ENCODE assay signal across 9 mouse cellular contexts in the genomic region with DNA sequence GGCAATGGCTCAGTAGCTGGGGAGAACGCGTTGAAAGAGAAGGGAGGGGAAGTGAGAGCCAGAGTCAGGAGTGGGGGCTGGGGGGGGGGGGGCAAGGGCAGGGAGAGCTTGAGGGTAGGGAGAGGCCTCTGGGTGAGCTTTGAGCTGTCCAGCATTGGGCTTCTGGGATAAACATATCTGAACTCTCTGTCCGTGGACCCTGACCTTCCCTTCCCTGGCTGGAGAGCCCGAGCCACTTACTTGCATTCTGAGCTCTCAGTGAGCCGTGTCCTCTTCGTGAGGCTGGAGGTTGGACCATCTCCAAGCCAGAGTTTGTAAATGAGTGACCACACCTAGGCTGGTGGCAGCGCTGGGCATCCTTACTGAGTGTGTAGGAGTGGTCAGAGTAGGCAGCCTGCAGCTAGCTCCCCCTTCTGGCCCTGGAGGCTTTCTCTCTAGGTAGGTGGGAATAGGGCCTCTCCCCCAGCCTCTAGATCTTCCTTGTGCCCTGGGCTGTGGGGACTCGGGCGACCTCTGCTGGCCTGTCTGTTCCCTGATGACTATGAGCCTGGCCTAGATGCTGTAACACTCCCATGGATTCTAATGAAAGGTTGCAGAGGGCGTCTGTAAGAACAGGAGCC. TPM values are rescaled to one million over a fixed set of nuclear protein-coding genes. Genes with fewer than 3 reads are reported as not detected.
DNase-seq lines count a peak whose midpoint lies in the region; ATAC-seq and TF ChIP-seq lines count a peak whose summit lies in the region.
"Had no signal": no experiment of that assay in that cellular context is flagged by ENCODE, and none has a peak within 500 bp of the region (broad histone marks: within the 10 kb centered on the region; RNA-seq: fewer than 3 reads in every experiment).

No protein-coding gene starts in this region.

- WGBS in liver, postnatal 0 days (ENCODE audit: insufficient replicate concordance), result 22% methylated on average over 10 of the region's 10 CpGs

- no peaks in the 10 kb centered on the region for H3K27me3 ChIP-seq in liver, postnatal 0 days (ENCODE audit: insufficient read depth, low read length)

- no peaks in the 10 kb centered on the region for H3K36me3 ChIP-seq in ES-E14 (ENCODE audit: control insufficient read depth, insufficient read depth, low read length, poor library complexity, severe bottlenecking)
- H3K36me3 ChIP-seq in liver, postnatal 0 days (replicated peaks; ENCODE audit: insufficient read depth, low read length), result no peaks in the 10 kb centered on the region

- TF ChIP-seq CTCF in liver, postnatal 0 days (IDR thresholded peaks at IDR 0.05; ENCODE audit: low read depth), result peak; percentile 90

- no peak overlapping the region for H3K9ac ChIP-seq in ES-E14 (ENCODE audit: insufficient read depth, low read depth, low read length, poor library complexity, severe bottlenecking)
- H3K9ac ChIP-seq in liver, postnatal 0 days (replicated peaks), result no peak overlapping the region

- no peaks in the 10 kb centered on the region for H3K9me3 ChIP-seq in ES-E14 (ENCODE audit: control insufficient read depth, insufficient read depth, low read depth, low read length)
- H3K9me3 ChIP-seq in liver, postnatal 0 days (ENCODE audit: low read length), result no peaks in the 10 kb centered on the region

- H3K4me1 ChIP-seq in ES-E14 (ENCODE audit: control insufficient read depth in 2 of 2, insufficient read depth in 2 of 2, low read length in 2 of 2, poor library complexity in 1 of 2), result peaks cover 0 to 2% of the 10 kb centered on the region in 2 experiments; a peak in 1 of 4 replicates
- H3K4me1 ChIP-seq in liver, postnatal 0 days (ENCODE audit: insufficient read depth), result peaks cover 14% of the 10 kb centered on the region

- in situ Hi-C loops in ES-E14 (cut with MboI; ENCODE audit: low sequenced_read_pairs in 2 of 2, unreplicated experiment in 2 of 2), result loop anchor here in 1 of 2 experiments (10.0 kb wide), 1 partner anchor 178 kb away; no protein-coding TSS in a partner anchor

- no peak for TF ChIP-seq EP300 in liver, postnatal 0 days (IDR thresholded peaks at IDR 0.05; ENCODE audit: low read depth)

- peak overlapping the region; percentile 18 for H3K4me2 ChIP-seq in liver, postnatal 0 days (ENCODE audit: low read depth, low read length)

- H3K4me3 ChIP-seq in ES-E14 (ENCODE audit: insufficient read depth in 1 of 2, low read depth in 1 of 2, low read length in 2 of 2, poor library complexity in 1 of 2, severe bottlenecking in 1 of 2), result no peak overlapping the region
- no peak overlapping the region for H3K4me3 ChIP-seq in liver, postnatal 0 days (ENCODE audit: low read depth, low read length)
- H3K4me3 ChIP-seq: myocyte had no signal

- intact Hi-C loops in heart, postnatal 10 days (cut with DNase I), result loop anchor here (1.0 to 5.0 kb wide), 3 partner anchors 46 to 265 kb away; no protein-coding TSS in a partner anchor

- DNase-seq in ES-E14 (ENCODE audit: low read depth, low spot score), result peak; percentile 64
- DNase-seq in brain, adult 2 months (ENCODE audit: low read depth, low spot score), result peak; percentile 49
- peak; percentile 61 to 72 for DNase-seq in heart, postnatal 10 days
- DNase-seq in kidney, postnatal 36 days, result peak; percentile 93 to 98
- peak; percentile 84 for DNase-seq in liver, postnatal 0 days
- peak; percentile 85 to 89 for DNase-seq in thymus, postnatal 10 days (ENCODE audit: low spot score in 2 of 2)

- 0 out of 2 replicates have a peak, but pooled peaks have one; percentile 23 for ATAC-seq in erythroid progenitor cell, adult 5-6 weeks (replicated peaks; ENCODE audit: low FRiP score, poor library complexity, severe bottlenecking)
- ATAC-seq in liver, postnatal 0 days, result peak; percentile 97
- peak; percentile 36; the same call in 1 of the 2 replicates for ATAC-seq in neutrophil, adult 5-6 weeks (ENCODE audit: extremely low read depth, insufficient number of reproducible peaks, low FRiP score, poor library complexity, severe bottlenecking)

- H3K27ac ChIP-seq in ES-E14 (ENCODE audit: insufficient read depth, low read depth, low read length, poor library complexity, severe bottlenecking), result no peak overlapping the region
- peak overlapping the region; percentile 74 for H3K27ac ChIP-seq in liver, postnatal 0 days (ENCODE audit: low read depth)

TF ChIP-seq in ES-E14, 5 proteins besides CTCF, POLR2A, EP300 and RAD21:
- TF ChIP-seq MAFK (IDR thresholded peaks at IDR 0.05; ENCODE audit: insufficient read depth, low read depth, low read length), result no peak
- TF ChIP-seq ZC3H11A (IDR thresholded peaks at IDR 0.05; ENCODE audit: borderline replicate concordance, low read depth, low read length), result peak; percentile 61
- no peak for TF ChIP-seq HCFC1 (IDR thresholded peaks at IDR 0.05; ENCODE audit: borderline replicate concordance, insufficient read depth, low read length)

RNA-seq across cellular contexts. Expression of a gene that starts 12.3 kb away (rescaled TPM):
- total RNA-seq in ES-E14 (2012; rRNA removed), result 0.09 and 0.16 TPM in 2 replicates
- not detected in 2 replicates for total RNA-seq in erythroid progenitor cell, adult 5-6 weeks (2015; ENCODE audit: low replicate concordance)
- total RNA-seq in erythroid progenitor cell, adult 5-6 weeks (2017; ENCODE audit: low replicate concordance), result not detected in 2 replicates
- under 1 TPM in 1 of 2 experiments, not detected in 1; 0.10 TPM for total RNA-seq in heart, postnatal 10 days (2021)
- 1.3 and 1.4 TPM in 2 replicates for polyA plus RNA-seq in liver, postnatal 0 days (2015; fragmentation: Nextera tagmentation; extraction: Ambion mirVana)
- total RNA-seq in neutrophil, adult 5-6 weeks (2017), result 3.1 and 3.3 TPM in 2 replicates

RNA-seq across cellular contexts. Expression of a gene that starts 14.5 kb away (rescaled TPM):
- total RNA-seq in ES-E14 (2012; rRNA removed), result not detected in 2 replicates
- total RNA-seq in erythroid progenitor cell, adult 5-6 weeks (2015; ENCODE audit: low replicate concordance), result not detected in 2 replicates
- not detected in 2 replicates for total RNA-seq in erythroid progenitor cell, adult 5-6 weeks (2017; ENCODE audit: low replicate concordance)
- total RNA-seq in heart, postnatal 10 days (2021), result not detected
- not detected in 2 replicates for polyA plus RNA-seq in liver, postnatal 0 days (2015; fragmentation: Nextera tagmentation; extraction: Ambion mirVana)
- not detected in 2 replicates for total RNA-seq in neutrophil, adult 5-6 weeks (2017)
- polyA plus RNA-seq: myocyte had no signal

RNA-seq across cellular contexts. Expression of a gene that starts 40.5 kb away (rescaled TPM):
- total RNA-seq in ES-E14 (2012; rRNA removed), result 87.1 and 126 TPM in 2 replicates
- total RNA-seq in erythroid progenitor cell, adult 5-6 weeks (2015; ENCODE audit: low replicate concordance), result 1.7 and 4.3 TPM in 2 replicates
- total RNA-seq in erythroid progenitor cell, adult 5-6 weeks (2017; ENCODE audit: low replicate concordance), result 1.1 and 1.5 TPM in 2 replicates
- total RNA-seq in heart, postnatal 10 days (2021), result 100 to 1,000 TPM; 160 to 180 TPM
- polyA plus RNA-seq in liver, postnatal 0 days (2015; fragmentation: Nextera tagmentation; extraction: Ambion mirVana), result 6.5 and 7.0 TPM in 2 replicates
- 29.8 and 46.2 TPM in 2 replicates for total RNA-seq in neutrophil, adult 5-6 weeks (2017)

Comparison
In these comparisons a context has a peak if more than half of its experiments do, and no peak if none do; other contexts are left out.
1. ATAC-seq: peak in every context shown above with its lines; median percentile 97 in liver, postnatal 0 days; 36 in neutrophil, adult 5-6 weeks; 23 in erythroid progenitor cell, adult 5-6 weeks.